Mouse (Mus musculus): ENCODE data around the gene Gm8797. TPM values are rescaled to one million over a fixed set of nuclear protein-coding genes. Genes with fewer than 3 reads are reported as not detected.

Gm8797 gene
- total RNA-seq (2023), result 32.6 and 124 TPM in 2 replicates

DNA sequence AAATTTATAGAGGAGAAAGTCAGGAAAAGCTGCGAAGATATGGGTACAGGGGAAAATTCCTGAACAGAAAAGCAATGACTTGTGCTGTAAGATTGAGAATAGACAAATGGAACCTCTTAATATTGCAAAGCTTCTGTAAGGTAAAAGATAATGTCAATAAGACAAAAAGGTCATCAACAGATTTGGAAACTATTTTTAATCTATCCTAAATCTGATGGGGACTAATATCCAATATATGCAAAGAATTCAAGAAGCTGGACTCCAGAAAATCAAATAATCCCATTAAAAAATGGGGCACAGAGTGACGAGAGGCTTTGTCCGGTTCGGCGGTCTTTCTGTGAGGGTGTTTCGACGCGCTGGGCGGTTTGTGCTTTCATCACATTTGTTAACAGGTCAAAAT, at the start of gene Gm8797:
Gene Gm8797 (plus strand): TSS at position 301 of the 400 bp plus-strand sequence.

